Mouse (Mus musculus) erythroblast, embryonic 14.5 days (primary cell): ENCODE data around the gene Susd2.

Experiments used
- GATA1 ChIP-seq: IDR thresholded peaks from 2 replicates; pipeline ENCODE4 v1.6.1; 2012; ENCODE audit warnings: low read length, inconsistent platforms, mixed read lengths
- TAL1 ChIP-seq: IDR thresholded peaks from 3 replicates; pipeline ENCODE4 v1.6.1; 2012; ENCODE audit warnings: low read length, inconsistent platforms, mixed read lengths

DNA sequence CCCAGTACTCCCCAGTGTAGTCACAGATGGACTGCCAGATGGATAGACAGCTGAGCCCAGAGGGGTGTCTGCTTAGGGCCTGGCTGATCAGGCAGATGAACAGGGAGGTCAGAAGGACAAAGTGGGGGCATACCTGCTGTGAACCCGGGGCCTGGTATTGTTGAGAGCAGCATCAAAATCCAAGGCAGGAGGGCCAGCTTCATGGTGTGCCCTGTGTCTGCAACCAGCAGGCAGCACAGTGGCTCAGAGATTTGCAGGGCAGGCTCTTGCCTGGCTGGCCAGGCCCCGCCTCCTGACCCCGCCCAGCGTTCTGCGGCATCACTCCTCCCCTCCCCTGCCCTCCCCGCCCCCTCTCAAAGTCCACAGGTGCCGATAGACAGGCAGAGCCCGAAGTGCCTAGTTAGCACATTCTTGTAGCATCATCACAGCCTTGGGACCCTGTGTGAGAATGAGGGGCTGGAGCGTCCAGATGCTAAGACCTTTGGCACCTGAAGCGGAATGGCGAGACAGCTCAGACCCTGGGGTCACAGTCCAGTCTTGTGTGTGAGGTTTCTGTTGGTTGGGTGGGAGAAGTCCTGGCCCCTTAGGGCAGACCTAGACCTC, at the start of gene Susd2:
- TF ChIP-seq GATA1 (no peak), TAL1 (no peak)
